Mouse (Mus musculus) liver, postnatal 0 days (tissue): ENCODE measurements around the gene Nsmce3. TPM values are rescaled to one million over a fixed set of nuclear protein-coding genes. Genes with fewer than 3 reads are reported as not detected.

Source experiments
- ATAC-seq: fragments of 200-750 bp; cut with Nextera tagmentation; 2 replicates; pipeline ENCODE4 v1.8.0; 2017; ENCODE audit warnings: mild to moderate bottlenecking, moderate library complexity
- DNase-seq: peaks from one replicate; pipeline ENCODE4 v3.0.0-alpha.2; 2016
- H3K27ac ChIP-seq: fragments of 300-500 bp; sonication (generic); 2 replicates; pipeline ENCODE4 v1.5.1; 2014; ENCODE audit warnings: antibody characterized with exemption, moderate library complexity, mild to moderate bottlenecking, low read depth
- H3K27me3 ChIP-seq: fragments of 300-500 bp; sonication (generic); 2 replicates; pipeline ENCODE4 v1.6.1; 2014; ENCODE audit warnings: low read length, control low read depth, mixed read lengths; ENCODE audit not compliant: insufficient read depth
- H3K36me3 ChIP-seq: fragments of 300-500 bp; sonication (generic); replicated peaks from 2 replicates; pipeline ENCODE4 v1.6.1; 2014; ENCODE audit warnings: mild to moderate bottlenecking, control low read depth, low read length, moderate library complexity, mixed read lengths; ENCODE audit not compliant: insufficient read depth
- H3K4me1 ChIP-seq: fragments of 300-500 bp; sonication (generic); 2 replicates; pipeline ENCODE4 v1.6.1; 2014; ENCODE audit warnings: antibody characterized with exemption, mild to moderate bottlenecking, control low read depth; ENCODE audit not compliant: insufficient read depth
- H3K4me2 ChIP-seq: fragments of 300-500 bp; sonication (generic); 2 replicates; pipeline ENCODE4 v1.6.1; 2014; ENCODE audit warnings: low read depth, mild to moderate bottlenecking, low read length, moderate library complexity, mixed read lengths
- H3K4me3 ChIP-seq: fragments of 300-500 bp; sonication (generic); 2 replicates; pipeline ENCODE4 v1.5.1; 2014; ENCODE audit warnings: low read depth, low read length
- H3K9ac ChIP-seq: fragments of 300-500 bp; sonication (generic); replicated peaks from 2 replicates; pipeline ENCODE4 v1.6.1; 2014; ENCODE audit warnings: mild to moderate bottlenecking, moderate library complexity
- H3K9me3 ChIP-seq: fragments of 300-500 bp; sonication (generic); 2 replicates; pipeline ENCODE4 v1.6.1; 2016; ENCODE audit warnings: mild to moderate bottlenecking, control low read depth, low read length, mixed read lengths
- CTCF ChIP-seq: sonication (generic); IDR thresholded peaks from 2 replicates; pipeline ENCODE4 v1.5.1; 2016; ENCODE audit warnings: antibody characterized with exemption, low read depth
- EP300 ChIP-seq: IDR thresholded peaks from 2 replicates; pipeline ENCODE4 v1.6.1; 2016; ENCODE audit warnings: antibody characterized with exemption, low read depth, mild to moderate bottlenecking
- WGBS: fragments of 180-500 bp; shearing (Covaris S2); extraction: QIAGEN DNeasy Blood & Tissue Kit; methylation state at CpG from one replicate; pipeline ENCODE4 v1.1.7; 2014; ENCODE audit not compliant: insufficient replicate concordance; 5-methylcytosine and 5-hydroxymethylcytosine counted together
- polyA plus RNA-seq: library from polyadenylated mRNA; unstranded; fragments of >200 nt; fragmentation: Nextera tagmentation; extraction: Ambion mirVana; gene quantifications from 2 replicates; pipeline ENCODE4 v1.2.1, GENCODE M21; 2015

The Nsmce3 gene
- polyA plus RNA-seq, 1 experiment from 2014 or later, result 5.1 TPM

- Histone ChIP-seq H3K4me2 (no peak overlapping the region), H3K9ac (no peak overlapping the region), H3K36me3 (no peaks in the 10 kb centered on the region), H3K4me1 (no peaks in the 10 kb centered on the region), H3K9me3 (0 out of 2 replicates have a peak, but pooled peaks cover 3% of the 10 kb centered on the region), H3K4me3 (no peak overlapping the region), H3K27ac (no peak overlapping the region), H3K27me3 (no peaks in the 10 kb centered on the region)
- DNase-seq, result no peak
- WGBS, result 59% methylated on average over 5 of the region's 5 CpGs
- TF ChIP-seq EP300 (no peak), CTCF (no peak)
- no peak for ATAC-seq
Observed at GRCm38 (mm10) chr7:64906955-64907354, 34.2 kb upstream of the Nsmce3 start.

- H3K4me1 ChIP-seq, result no peaks in the 10 kb centered on the region
- H3K27me3 ChIP-seq, result no peaks in the 10 kb centered on the region
- no peak for DNase-seq
- no peak overlapping the region for H3K4me3 ChIP-seq
- no peak for ATAC-seq
- H3K36me3 ChIP-seq, result no peaks in the 10 kb centered on the region
- WGBS, result 81% methylated on average over 3 of the region's 3 CpGs
- no peak for TF ChIP-seq CTCF
- TF ChIP-seq EP300, result no peak
- H3K27ac ChIP-seq, result no peak overlapping the region
- no peak overlapping the region for H3K4me2 ChIP-seq
- H3K9ac ChIP-seq, result no peak overlapping the region
- 0 out of 2 replicates have a peak, but pooled peaks cover 3% of the 10 kb centered on the region for H3K9me3 ChIP-seq
Observed at GRCm38 (mm10) chr7:64905506-64905905, 32.7 kb upstream of the Nsmce3 start.

DNA sequence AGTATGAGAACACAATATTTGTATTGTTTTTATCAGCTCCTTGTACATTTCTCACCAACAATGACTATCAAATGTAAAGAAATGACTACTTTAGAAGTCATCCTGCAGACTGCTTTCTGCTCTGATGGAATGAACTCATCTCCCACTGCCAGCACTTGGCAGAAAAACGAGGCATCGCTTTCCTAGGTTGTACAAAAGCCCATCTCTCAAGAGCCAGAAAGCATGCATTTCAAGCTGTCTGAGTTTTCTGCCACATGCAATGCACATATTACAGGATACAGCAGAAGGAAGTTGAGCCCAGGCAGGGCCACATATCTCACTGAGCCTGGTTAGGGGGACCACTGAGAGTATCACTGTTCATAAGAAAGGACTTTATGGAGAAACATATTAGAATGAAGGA is 27.5 kb upstream of the Nsmce3 start:
- Histone ChIP-seq H3K4me1 (no peaks in the 10 kb centered on the region), H3K9ac (no peak overlapping the region), H3K27ac (no peak overlapping the region), H3K36me3 (no peaks in the 10 kb centered on the region), H3K4me3 (no peak overlapping the region), H3K27me3 (no peaks in the 10 kb centered on the region), H3K4me2 (no peak overlapping the region), H3K9me3 (no peaks in the 10 kb centered on the region)
- 69% methylated on average over 2 of the region's 2 CpGs for WGBS
- ATAC-seq (no peak), DNase-seq (no peak)
- TF ChIP-seq CTCF (no peak), EP300 (no peak)

DNA sequence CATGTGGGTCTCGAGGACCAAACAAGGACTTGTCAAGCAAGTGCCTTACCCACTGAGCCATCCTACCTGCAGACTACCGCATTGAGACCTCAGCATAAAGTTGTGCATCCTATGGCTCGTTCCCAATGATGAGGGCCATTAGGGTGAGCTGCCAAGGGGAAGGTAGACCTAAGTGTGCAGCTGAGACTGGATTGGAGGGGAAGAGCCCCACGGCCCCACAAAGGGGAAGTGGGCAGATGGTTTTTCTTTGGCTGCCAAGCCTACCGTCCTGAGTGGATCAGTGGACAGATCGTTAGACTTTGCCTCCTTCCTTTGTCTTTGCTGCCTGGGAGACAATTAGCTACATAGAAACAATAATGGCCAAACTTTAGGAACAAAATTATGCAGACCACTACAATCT is 23.8 kb upstream of the Nsmce3 start:
- no peak for ATAC-seq
- 61% methylated on average over 6 of the region's 6 CpGs for WGBS

GRCm38 (mm10) chr7:64895685-64896101 is 22.9 kb upstream of the Nsmce3 start:
- 50% methylated on average over 5 of the region's 5 CpGs for WGBS
- TF ChIP-seq CTCF, result no peak
- Histone ChIP-seq H3K4me1 (no peaks in the 10 kb centered on the region), H3K9ac (no peak overlapping the region), H3K4me3 (no peak overlapping the region), H3K27ac (no peak overlapping the region), H3K9me3 (no peaks in the 10 kb centered on the region), H3K27me3 (no peaks in the 10 kb centered on the region), H3K4me2 (no peak overlapping the region), H3K36me3 (no peaks in the 10 kb centered on the region)
- no peak for DNase-seq
- ATAC-seq, result no peak

More for the DNA sequence above, 23.8 kb upstream of the Nsmce3 start:
- no peak for TF ChIP-seq EP300
- no peak for TF ChIP-seq CTCF
- Histone ChIP-seq H3K9me3 (no peaks in the 10 kb centered on the region), H3K27me3 (no peaks in the 10 kb centered on the region), H3K36me3 (no peaks in the 10 kb centered on the region), H3K4me3 (no peak overlapping the region), H3K27ac (no peak overlapping the region), H3K4me1 (no peaks in the 10 kb centered on the region), H3K9ac (no peak overlapping the region), H3K4me2 (no peak overlapping the region)
- no peak for DNase-seq

DNA sequence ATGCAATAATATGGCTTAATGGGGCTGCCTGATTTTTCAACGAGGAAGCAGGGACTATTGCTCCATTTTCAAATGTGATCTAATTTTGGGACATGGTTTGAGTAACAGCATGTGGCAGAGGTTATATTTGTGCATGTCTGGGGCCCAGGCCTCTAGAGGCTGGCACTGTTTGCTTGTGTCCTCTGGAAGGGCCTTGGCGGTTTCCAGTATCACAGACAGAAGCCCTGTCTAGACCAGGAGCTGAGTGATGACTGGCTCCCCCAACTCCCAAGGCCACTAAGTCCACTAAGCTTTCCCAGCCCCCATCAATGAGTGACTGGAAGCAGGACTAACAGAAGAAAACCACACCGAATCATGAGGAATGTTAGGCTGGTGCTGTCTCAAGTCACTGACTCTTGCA is 18.3 kb upstream of the Nsmce3 start:
- Histone ChIP-seq H3K9me3 (no peaks in the 10 kb centered on the region), H3K36me3 (no peaks in the 10 kb centered on the region), H3K4me2 (no peak overlapping the region), H3K9ac (no peak overlapping the region), H3K27ac (no peak overlapping the region), H3K4me1 (no peaks in the 10 kb centered on the region), H3K27me3 (no peaks in the 10 kb centered on the region), H3K4me3 (no peak overlapping the region)
- TF ChIP-seq CTCF, result no peak
- TF ChIP-seq EP300, result no peak
- no peak for DNase-seq
- 39% methylated on average over 3 of the region's 3 CpGs for WGBS
- ATAC-seq, result peak; percentile 75

GRCm38 (mm10) chr7:64889919-64890318 is 17.1 kb upstream of the Nsmce3 start:
- DNase-seq, result no peak

More at GRCm38 (mm10) chr7:64889919-64890318, 17.1 kb upstream of the Nsmce3 start:
- WGBS, result 77% methylated on average over 9 of the region's 9 CpGs
- no peaks in the 10 kb centered on the region for H3K4me1 ChIP-seq
- H3K36me3 ChIP-seq, result no peaks in the 10 kb centered on the region
- ATAC-seq, result no peak
- H3K27me3 ChIP-seq, result no peaks in the 10 kb centered on the region
- H3K4me3 ChIP-seq, result no peak overlapping the region
- no peak overlapping the region for H3K9ac ChIP-seq
- no peak overlapping the region for H3K27ac ChIP-seq
- no peaks in the 10 kb centered on the region for H3K9me3 ChIP-seq
- TF ChIP-seq CTCF, result no peak
- TF ChIP-seq EP300, result no peak
- H3K4me2 ChIP-seq, result no peak overlapping the region
